Mouse (Mus musculus) limb, embryonic 11.5 days (tissue): ENCODE measurements at regions not wholly inside any gene's neighbourhood (a gene's known extent, or its start where the extent isn't known, plus 50 kb on each side); places are given as distances from the start of the nearest gene placed in this dataset.
A peak's percentile ranks its signal among the peaks of the same experiment; 100 is the strongest.

ENCODE experiments used
- ATAC-seq: fragments of 200-750 bp; cut with Nextera tagmentation; 2 replicates; pipeline ENCODE4 v1.8.0; 2017; ENCODE audit warnings: low read depth; ENCODE audit not compliant: insufficient number of reproducible peaks, low FRiP score, low TSS enrichment
- DNase-seq: peaks from one replicate; pipeline ENCODE4 v3.0.0-alpha.2; 2015; ENCODE audit warnings: low spot score
- H3K27ac ChIP-seq: fragments of 300-500 bp; sonication (generic); replicated peaks from 2 replicates; pipeline ENCODE4 v1.5.1; 2014; ENCODE audit warnings: low read depth, mild to moderate bottlenecking, low read length
- H3K27me3 ChIP-seq: fragments of 300-500 bp; sonication (generic); 2 replicates; pipeline ENCODE4 v1.6.1; 2014; ENCODE audit warnings: mild to moderate bottlenecking, low read length, mixed read lengths; ENCODE audit not compliant: control insufficient read depth, insufficient read depth
- H3K36me3 ChIP-seq: fragments of 300-500 bp; sonication (generic); 2 replicates; pipeline ENCODE4 v1.6.1; 2014; ENCODE audit warnings: mild to moderate bottlenecking, low read length, moderate library complexity, mixed read lengths; ENCODE audit not compliant: control insufficient read depth, insufficient read depth
- H3K4me1 ChIP-seq: fragments of 300-500 bp; sonication (generic); 2 replicates; pipeline ENCODE4 v1.6.1; 2014; ENCODE audit warnings: low read length, mixed read lengths; ENCODE audit not compliant: control insufficient read depth, insufficient read depth
- H3K4me2 ChIP-seq: fragments of 300-500 bp; sonication (generic); 2 replicates; pipeline ENCODE4 v1.6.1; 2014; ENCODE audit warnings: low read depth, mild to moderate bottlenecking, moderate library complexity; ENCODE audit not compliant: severe bottlenecking
- H3K4me3 ChIP-seq: fragments of 300-500 bp; sonication (generic); 2 replicates; pipeline ENCODE4 v1.5.1; 2014; ENCODE audit warnings: low read depth, low read length
- H3K9ac ChIP-seq: fragments of 300-500 bp; sonication (generic); 2 replicates; pipeline ENCODE4 v1.6.1; 2014; ENCODE audit warnings: mild to moderate bottlenecking, low read length
- H3K9me3 ChIP-seq: fragments of 300-500 bp; sonication (generic); 2 replicates; pipeline ENCODE4 v1.6.1; 2016; ENCODE audit warnings: low read length; ENCODE audit not compliant: control insufficient read depth
- WGBS: fragments of 180-500 bp; shearing (Covaris S2); extraction: QIAGEN DNeasy Blood & Tissue Kit; methylation state at CpG from one replicate; pipeline ENCODE4 v1.1.7; 2014; 5-methylcytosine and 5-hydroxymethylcytosine counted together

DNA sequence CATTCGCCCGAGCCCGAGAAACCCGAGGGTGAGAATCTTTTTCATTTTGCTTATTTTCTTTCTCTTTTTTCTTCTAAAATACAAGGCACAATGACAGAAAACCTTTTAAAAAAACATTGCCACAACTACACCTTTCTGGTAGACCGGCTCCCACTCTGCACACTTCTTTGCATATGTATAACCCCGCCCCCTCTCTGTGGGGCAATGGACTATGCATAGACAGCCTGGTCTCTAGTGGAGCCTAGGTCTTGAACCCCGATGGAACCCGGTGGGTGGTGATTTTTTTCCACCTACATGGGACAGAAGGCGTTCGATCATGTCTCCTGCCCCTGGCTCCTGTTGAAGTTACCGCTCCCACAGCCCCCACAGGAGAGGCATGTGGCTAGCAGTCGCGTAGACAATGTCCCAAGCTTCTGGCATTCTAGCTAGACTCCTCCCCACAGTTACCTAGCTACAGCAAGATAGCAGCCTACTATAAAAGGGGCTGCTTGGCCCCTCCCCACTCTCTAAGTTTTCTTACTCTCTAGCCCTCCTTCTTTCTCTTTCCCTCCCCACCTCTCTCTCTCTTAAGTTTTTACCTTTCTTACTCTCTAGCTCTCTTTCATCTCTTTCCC, 183.6 kb downstream of the 9530068E07Rik start:
- H3K9me3 ChIP-seq, result no peaks in the 10 kb centered on the region
- H3K36me3 ChIP-seq, result no peaks in the 10 kb centered on the region
- DNase-seq (no peak), ATAC-seq (no peak)
- whole genome bisulfite sequencing, result 82% methylated on average over 13 of the region's 13 CpGs
- H3K4me1 ChIP-seq, result no peaks in the 10 kb centered on the region
- H3K9ac ChIP-seq, result no peak overlapping the region
- no peak overlapping the region for H3K4me3 ChIP-seq
- no peak overlapping the region for H3K4me2 ChIP-seq
- no peaks in the 10 kb centered on the region for H3K27me3 ChIP-seq
- H3K27ac ChIP-seq, result no peak overlapping the region

DNA sequence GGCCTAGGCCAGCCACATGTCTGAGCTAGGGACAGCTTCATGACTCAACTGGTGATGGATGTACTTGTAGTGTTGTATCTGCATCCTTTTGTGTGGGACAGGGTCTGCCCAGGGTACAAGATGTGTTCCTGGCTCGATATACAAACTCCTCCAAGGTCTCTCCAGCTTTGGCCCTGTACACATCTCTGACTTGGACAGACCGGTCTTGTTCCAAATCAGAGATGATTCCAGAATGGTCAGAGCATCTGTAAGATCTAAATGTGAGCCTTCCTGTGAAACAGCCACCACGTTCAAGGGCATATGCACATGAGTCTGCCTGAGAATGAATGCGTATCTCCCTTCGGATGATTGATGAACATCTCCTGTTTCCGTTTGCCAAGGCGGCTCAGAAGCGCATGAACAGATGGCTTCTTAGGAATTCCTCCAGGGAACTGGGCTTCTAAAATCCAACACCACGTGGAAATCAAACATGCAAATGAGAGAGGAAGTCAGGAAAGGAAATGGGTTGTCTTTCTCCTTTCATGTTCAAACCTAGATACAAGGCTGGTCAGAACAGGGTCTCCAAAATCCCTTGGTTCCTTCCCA, 172.7 kb upstream of the Fstl4 start:
- 76% methylated on average over 9 of the region's 9 CpGs for WGBS
- H3K4me3 ChIP-seq, result no peak overlapping the region
- no peak for ATAC-seq
- no peak for DNase-seq
- no peaks in the 10 kb centered on the region for H3K36me3 ChIP-seq
- H3K4me1 ChIP-seq, result peaks cover 3% of the 10 kb centered on the region; the same call in 1 of the 2 replicates
- no peak overlapping the region for H3K4me2 ChIP-seq
- no peak overlapping the region for H3K27ac ChIP-seq
- H3K27me3 ChIP-seq, result no peaks in the 10 kb centered on the region
- no peaks in the 10 kb centered on the region; the same call in 1 of the 2 replicates for H3K9me3 ChIP-seq
- H3K9ac ChIP-seq, result no peak overlapping the region

DNA sequence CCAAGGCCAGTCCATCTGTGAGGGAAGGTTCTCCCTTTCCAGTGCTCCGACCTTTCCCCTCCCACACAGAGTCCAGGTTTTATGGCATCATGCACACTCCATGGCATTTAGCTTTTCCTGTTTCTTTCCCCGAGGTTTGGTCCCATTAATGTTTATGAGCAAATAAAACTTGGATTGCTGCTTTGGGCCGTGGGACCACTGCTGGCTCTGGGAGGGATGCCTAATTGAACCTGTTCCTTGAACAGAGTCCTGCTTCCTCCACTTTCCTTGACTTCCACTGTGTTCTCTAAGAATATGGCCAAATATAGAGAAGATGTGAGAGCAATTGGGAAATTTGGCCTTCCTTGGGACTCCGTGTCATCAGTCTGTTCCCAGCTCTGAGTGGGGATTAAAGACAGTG, 170.3 kb upstream of the Fstl4 start:
- Histone ChIP-seq H3K36me3 (no peaks in the 10 kb centered on the region), H3K4me3 (no peak overlapping the region), H3K27me3 (no peaks in the 10 kb centered on the region), H3K4me2 (no peak overlapping the region), H3K9ac (no peak overlapping the region), H3K27ac (no peak overlapping the region), H3K9me3 (no peaks in the 10 kb centered on the region; the same call in 1 of the 2 replicates), H3K4me1 (no peaks in the 10 kb centered on the region)
- 34% methylated on average over 4 of the region's 4 CpGs for WGBS
- peak; percentile 34 for DNase-seq
- no peak for ATAC-seq

DNA sequence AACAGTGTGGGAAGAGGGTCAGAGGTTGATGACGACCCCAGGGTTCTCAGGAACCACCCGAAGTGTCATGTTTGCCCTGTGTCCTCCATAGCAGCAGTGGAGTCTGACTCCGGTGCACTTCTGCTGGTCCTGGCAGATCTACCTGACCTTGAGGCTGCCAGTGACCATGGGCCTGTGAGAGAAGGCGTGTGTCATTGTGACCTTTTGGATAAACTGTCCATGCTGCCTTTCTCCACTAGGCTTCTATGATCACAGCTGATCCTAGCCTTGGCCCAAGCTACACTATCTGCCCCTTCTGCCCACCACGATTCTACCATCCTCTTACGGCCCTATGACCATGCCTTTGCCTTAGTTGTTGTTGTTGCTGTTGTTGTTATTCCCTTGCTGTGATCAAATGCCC, 163.2 kb upstream of the Fstl4 start:
- no peak for ATAC-seq
- no peak overlapping the region for H3K27ac ChIP-seq
- H3K4me1 ChIP-seq, result no peaks in the 10 kb centered on the region
- H3K27me3 ChIP-seq, result no peaks in the 10 kb centered on the region
- no peaks in the 10 kb centered on the region for H3K36me3 ChIP-seq
- no peak overlapping the region for H3K4me3 ChIP-seq
- no peak for DNase-seq
- no peak overlapping the region for H3K4me2 ChIP-seq
- no peak overlapping the region for H3K9ac ChIP-seq
- no peaks in the 10 kb centered on the region for H3K9me3 ChIP-seq
- 89% methylated on average over 6 of the region's 6 CpGs for WGBS

DNA sequence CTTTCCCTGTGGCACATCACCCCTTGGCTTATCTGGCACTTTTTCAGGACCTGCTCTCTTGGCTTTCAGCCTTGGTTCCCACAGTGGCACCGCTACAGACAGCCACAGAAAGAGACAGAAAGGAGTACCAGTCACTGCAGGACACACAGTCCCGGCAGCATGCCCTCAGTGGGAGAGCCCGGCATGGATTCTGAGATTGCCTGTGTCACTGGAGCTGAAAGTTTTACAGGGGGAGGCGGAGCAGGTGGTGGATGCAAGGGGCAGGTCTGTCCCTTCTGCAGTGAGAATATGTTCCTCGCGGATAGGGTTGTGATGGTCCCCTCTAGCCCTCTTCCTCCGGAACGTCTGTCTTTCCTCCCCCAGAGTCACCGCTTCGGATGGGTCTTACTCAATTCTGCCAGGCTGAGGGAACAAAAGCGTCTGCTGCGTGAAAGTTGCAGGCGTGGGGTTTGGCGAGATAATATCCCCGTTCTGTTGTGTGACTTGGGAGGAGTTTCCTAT, 162.3 kb upstream of the Fstl4 start:
- Histone ChIP-seq H3K9me3 (no peaks in the 10 kb centered on the region), H3K36me3 (no peaks in the 10 kb centered on the region), H3K9ac (no peak overlapping the region), H3K4me2 (no peak overlapping the region), H3K4me1 (no peaks in the 10 kb centered on the region), H3K27me3 (no peaks in the 10 kb centered on the region), H3K4me3 (no peak overlapping the region), H3K27ac (no peak overlapping the region)
- ATAC-seq (no peak), DNase-seq (no peak)
- 79% methylated on average over 15 of the region's 15 CpGs for whole genome bisulfite sequencing

DNA sequence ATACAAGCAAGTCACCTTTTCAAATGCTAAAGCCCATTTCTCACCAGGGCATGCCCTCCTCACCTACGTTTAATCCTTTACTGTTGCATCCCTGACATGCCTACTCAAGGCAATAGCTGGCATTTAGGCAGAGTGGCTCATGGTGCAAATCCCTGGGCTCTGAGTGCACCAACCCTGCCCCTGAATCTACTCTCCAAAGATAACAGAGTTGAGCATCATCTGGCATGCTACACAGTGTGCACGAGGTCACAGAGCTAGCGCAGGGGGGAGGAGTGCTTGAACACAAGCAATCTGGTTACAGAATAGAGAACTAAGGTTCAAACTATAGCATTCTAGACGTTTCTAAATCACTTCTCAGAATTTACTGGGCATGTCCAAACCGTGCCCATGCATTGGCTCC, 161.6 kb upstream of the Fstl4 start:
- Histone ChIP-seq H3K4me2 (no peak overlapping the region), H3K9ac (no peak overlapping the region), H3K27me3 (no peaks in the 10 kb centered on the region), H3K36me3 (no peaks in the 10 kb centered on the region), H3K4me1 (no peaks in the 10 kb centered on the region), H3K4me3 (no peak overlapping the region), H3K27ac (no peak overlapping the region), H3K9me3 (no peaks in the 10 kb centered on the region)
- DNase-seq, result no peak
- WGBS, result 87% methylated on average over 5 of the region's 5 CpGs
- ATAC-seq, result no peak

DNA sequence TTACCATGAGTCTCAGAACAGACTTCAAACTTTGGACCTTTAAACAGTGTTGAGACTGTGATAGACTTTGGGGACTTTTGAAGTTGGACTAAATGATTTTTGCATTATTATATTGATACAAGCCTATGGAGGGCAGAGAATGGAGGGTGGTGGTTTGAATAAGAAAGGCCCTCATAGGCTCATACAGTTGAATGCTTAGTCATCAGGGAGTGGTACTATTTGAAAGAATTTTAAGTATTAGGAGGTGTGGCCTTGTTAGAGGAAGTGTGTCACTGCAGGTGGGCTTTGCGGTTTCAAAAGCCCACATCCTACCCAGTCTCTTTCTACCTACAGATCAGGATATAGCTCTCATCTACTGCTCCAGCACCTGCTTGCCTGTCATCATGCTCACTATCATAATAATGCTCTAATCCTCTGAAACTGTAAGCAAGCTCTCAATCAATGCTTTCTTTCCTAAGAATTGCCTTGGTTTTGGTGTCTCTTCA, 153.7 kb upstream of the Fstl4 start:
- WGBS, result 96% methylated on average over 1 of the region's 1 CpGs
- no peaks in the 10 kb centered on the region for H3K9me3 ChIP-seq
- no peak overlapping the region for H3K9ac ChIP-seq
- H3K4me3 ChIP-seq, result no peak overlapping the region
- ATAC-seq, result no peak
- H3K27ac ChIP-seq, result no peak overlapping the region
- no peak overlapping the region for H3K4me2 ChIP-seq
- no peaks in the 10 kb centered on the region for H3K27me3 ChIP-seq
- H3K4me1 ChIP-seq, result no peaks in the 10 kb centered on the region
- no peak for DNase-seq
- H3K36me3 ChIP-seq, result no peaks in the 10 kb centered on the region

DNA sequence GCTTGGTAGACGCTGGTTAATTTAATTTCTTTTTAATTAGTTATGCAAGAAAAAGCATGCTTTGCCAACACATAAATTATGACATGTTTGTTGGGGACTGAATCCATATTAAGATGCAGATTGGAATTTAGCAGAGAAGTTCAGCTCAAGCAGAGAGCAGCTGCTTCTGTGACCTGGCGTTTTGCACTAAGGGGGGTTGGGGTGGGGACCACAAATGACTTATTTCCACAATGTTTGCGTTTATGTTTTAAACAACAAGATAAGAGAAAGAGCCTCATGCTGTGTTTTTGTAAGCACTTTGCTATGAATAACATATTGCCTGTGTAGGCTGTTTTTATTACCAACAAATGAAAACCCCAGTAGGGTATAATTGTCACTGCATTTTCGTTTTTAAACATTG, 148.8 kb upstream of the Fstl4 start:
- Histone ChIP-seq H3K36me3 (no peaks in the 10 kb centered on the region), H3K27me3 (no peaks in the 10 kb centered on the region), H3K4me1 (no peaks in the 10 kb centered on the region), H3K9me3 (no peaks in the 10 kb centered on the region), H3K4me2 (no peak overlapping the region), H3K4me3 (no peak overlapping the region), H3K27ac (no peak overlapping the region), H3K9ac (no peak overlapping the region)
- DNase-seq, result no peak
- WGBS, result 76% methylated on average over 4 of the region's 4 CpGs
- ATAC-seq, result no peak
